Mouse (Mus musculus) E14TG2a.4 (cell line): ENCODE measurements around the gene Ptch1.

Source experiments
- H3K27me3 ChIP-seq: 2 replicates; pipeline ENCODE4 v1.6.1; 2014; ENCODE audit warnings: low read length, control low read depth; ENCODE audit not compliant: insufficient read depth
- H3K36me3 ChIP-seq: 2 replicates; pipeline ENCODE4 v1.6.1; 2014; ENCODE audit warnings: low read length, control low read depth; ENCODE audit not compliant: insufficient read depth
- H3K4me1 ChIP-seq: replicated peaks from 2 replicates; pipeline ENCODE4 v1.6.1; 2014; ENCODE audit warnings: low read depth, low read length, control low read depth
- H3K4me3 ChIP-seq: replicated peaks from 2 replicates; pipeline ENCODE4 v1.5.1; 2014; ENCODE audit warnings: mild to moderate bottlenecking, low read length
- H3K9me3 ChIP-seq: 2 replicates; pipeline ENCODE4 v1.6.1; 2014; ENCODE audit warnings: low read length, control low read depth
- CTCF ChIP-seq: conservative IDR thresholded peaks from 2 replicates; pipeline ENCODE4 v1.5.1; 2014; ENCODE audit warnings: low read length
- NANOG ChIP-seq: IDR thresholded peaks from 2 replicates; pipeline ENCODE4 v1.6.1; 2014; ENCODE audit warnings: borderline replicate concordance, low read length, mixed read lengths
- POU5F1 ChIP-seq: IDR thresholded peaks from 2 replicates; pipeline ENCODE4 v1.6.1; 2014; ENCODE audit warnings: low read length, borderline replicate concordance

The Ptch1 gene

DNA sequence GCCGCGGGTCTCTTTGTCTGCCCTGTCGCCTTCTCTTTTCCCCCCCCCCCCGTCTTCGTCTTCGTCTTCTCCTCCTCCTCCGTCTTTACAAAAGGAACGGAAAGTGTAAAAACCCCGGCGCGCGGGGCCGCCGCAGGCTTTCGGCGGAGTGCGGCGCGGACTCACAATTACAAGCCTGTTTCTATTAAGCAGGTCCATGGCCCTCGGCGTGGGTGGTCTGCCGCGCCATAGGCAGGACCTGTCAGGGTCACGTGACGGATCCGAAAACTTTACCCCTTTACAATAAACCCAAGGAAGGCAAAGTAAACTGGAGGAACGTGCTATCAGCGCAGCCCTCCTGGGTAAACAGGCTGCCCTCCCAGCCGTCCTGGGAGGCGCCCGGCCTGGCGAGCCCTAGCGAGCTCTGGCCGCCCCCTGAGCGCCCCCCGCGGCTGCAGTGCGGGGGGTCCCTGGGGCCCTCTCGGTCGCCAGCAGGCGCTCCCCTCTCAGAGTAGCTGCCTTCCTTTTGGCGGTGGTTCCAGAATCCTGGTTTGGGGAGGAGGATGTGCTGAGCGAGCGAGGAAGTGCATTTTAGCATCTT, at the start of gene Ptch1:
TSS of gene Ptch1 (minus strand) at position 343 of the 580 bp plus-strand sequence.
- H3K4me3 ChIP-seq = peak within 1 kb of the TSS; percentile 84
- H3K4me1 ChIP-seq = peaks cover 53% of the 10 kb centered on the region
- H3K27me3 ChIP-seq = peaks cover 75% of the 10 kb centered on the region
- TF ChIP-seq CTCF (no peak), POU5F1 (no peak), NANOG (no peak)
- H3K36me3 ChIP-seq = no peaks in the 10 kb centered on the region
- H3K9me3 ChIP-seq = peaks cover 8% of the 10 kb centered on the region; the same call in 1 of the 2 replicates

DNA sequence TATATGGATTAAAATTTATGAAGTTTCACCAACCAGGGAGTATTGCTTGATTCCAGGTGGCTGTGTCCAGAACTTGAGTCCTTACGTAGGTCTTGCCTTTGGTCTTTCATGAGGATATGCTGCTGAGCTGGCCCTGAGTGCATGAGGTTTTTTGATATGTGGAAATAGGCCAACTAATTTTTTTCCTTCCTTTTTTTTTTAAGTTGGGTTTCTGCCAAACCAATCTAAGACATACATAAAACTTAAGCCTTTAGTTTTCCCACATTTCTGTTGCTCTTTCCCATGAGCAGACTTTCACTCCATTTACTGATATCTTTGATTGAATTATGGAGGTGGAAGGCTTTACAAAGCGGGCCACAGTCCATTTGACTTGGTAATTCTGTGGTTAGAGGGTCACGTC, 47.9 kb upstream of the Ptch1 start:
- Histone ChIP-seq H3K27me3 (no peaks in the 10 kb centered on the region), H3K4me1 (no peaks in the 10 kb centered on the region), H3K36me3 (no peaks in the 10 kb centered on the region; the same call in 1 of the 2 replicates), H3K4me3 (no peak overlapping the region), H3K9me3 (peaks cover 33% of the 10 kb centered on the region)
- TF ChIP-seq CTCF (no peak), POU5F1 (no peak), NANOG (no peak)

DNA sequence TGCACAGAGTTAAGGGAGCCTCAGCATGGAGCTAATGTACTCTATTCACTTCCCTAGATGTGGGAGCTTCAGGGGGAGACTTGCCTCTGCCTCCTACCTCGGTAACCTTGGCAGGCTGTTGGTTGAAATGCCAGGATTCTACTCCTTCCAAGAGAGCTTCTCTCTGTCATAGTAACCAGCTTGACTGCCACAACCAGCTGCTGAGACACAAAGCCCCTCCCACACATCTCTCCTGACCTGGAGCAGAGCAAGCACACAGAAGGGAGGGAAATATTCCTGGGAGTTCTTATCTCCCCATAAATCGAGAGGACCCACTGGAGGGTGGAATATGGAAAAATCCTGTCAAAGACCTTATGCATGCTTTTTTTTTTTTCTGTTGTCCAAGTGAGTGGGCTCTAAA, 39.8 kb upstream of the Ptch1 start:
- H3K4me1 ChIP-seq = peaks cover 7% of the 10 kb centered on the region; the same call in 1 of the 2 replicates
- TF ChIP-seq CTCF (no peak), POU5F1 (no peak), NANOG (no peak)
- no peaks in the 10 kb centered on the region; the same call in 1 of the 2 replicates for H3K36me3 ChIP-seq
- H3K4me3 ChIP-seq = no peak overlapping the region
- peaks cover 37% of the 10 kb centered on the region for H3K9me3 ChIP-seq
- H3K27me3 ChIP-seq = no peaks in the 10 kb centered on the region; the same call in 1 of the 2 replicates

DNA sequence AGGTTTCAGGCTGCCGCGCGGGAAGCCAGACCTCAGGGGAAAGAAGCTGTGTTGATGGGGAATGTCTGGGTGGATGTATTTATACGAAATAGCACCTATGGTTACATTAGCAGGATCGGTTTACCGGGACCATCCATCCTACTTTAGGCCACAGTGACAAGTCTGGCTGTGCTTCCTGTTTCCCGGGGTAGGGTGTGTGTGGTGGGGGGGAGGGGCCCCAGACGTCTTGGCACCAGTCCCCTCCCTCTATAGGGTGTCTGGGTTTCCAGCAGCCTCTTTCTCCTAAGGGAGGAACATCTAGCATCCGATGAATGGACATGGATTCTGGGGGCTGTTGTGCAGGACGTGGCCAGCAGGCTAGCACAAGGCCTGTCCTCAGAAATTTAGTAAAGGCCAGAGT, 36.3 kb upstream of the Ptch1 start:
- H3K36me3 ChIP-seq = no peaks in the 10 kb centered on the region
- H3K27me3 ChIP-seq = peaks cover 4% of the 10 kb centered on the region
- no peak overlapping the region for H3K4me3 ChIP-seq
- peaks cover 7% of the 10 kb centered on the region; the same call in 1 of the 2 replicates for H3K4me1 ChIP-seq
- H3K9me3 ChIP-seq = peaks cover 10% of the 10 kb centered on the region; the same call in 1 of the 2 replicates
- TF ChIP-seq POU5F1 = no peak
- no peak for TF ChIP-seq CTCF
- TF ChIP-seq NANOG = no peak

DNA sequence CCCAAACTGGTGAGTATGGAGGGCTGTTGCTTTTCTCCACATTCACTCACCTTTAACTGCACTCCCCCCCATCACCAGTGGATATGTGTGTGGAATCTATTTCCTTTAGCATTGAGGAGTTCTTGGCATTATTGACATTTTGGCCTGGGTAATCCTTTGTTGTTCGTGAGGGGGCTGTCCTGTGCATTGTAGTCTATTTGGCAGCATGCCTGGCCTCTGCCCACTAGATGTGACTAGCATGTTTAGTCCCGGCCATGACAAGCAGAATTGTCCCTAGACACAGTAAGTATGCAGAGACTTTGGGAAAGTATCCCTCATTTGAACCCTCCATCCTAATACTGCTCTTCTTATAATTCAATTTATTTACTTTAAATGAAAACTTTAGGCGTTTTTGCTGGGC, 24.2 kb upstream of the Ptch1 start:
- Histone ChIP-seq H3K9me3 (no peaks in the 10 kb centered on the region), H3K4me3 (no peak overlapping the region), H3K36me3 (no peaks in the 10 kb centered on the region), H3K27me3 (0 out of 2 replicates have a peak, but pooled peaks cover 2% of the 10 kb centered on the region), H3K4me1 (no peaks in the 10 kb centered on the region)
- TF ChIP-seq NANOG = no peak
- TF ChIP-seq POU5F1 = no peak
- TF ChIP-seq CTCF = no peak

- H3K27me3 ChIP-seq = 0 out of 2 replicates have a peak, but pooled peaks cover 2% of the 10 kb centered on the region
- H3K9me3 ChIP-seq = no peaks in the 10 kb centered on the region
- TF ChIP-seq POU5F1 = no peak
- no peak for TF ChIP-seq NANOG
- TF ChIP-seq CTCF = no peak
- no peaks in the 10 kb centered on the region for H3K4me1 ChIP-seq
- no peaks in the 10 kb centered on the region for H3K36me3 ChIP-seq
- H3K4me3 ChIP-seq = no peak overlapping the region
Measured at GRCm38 (mm10) chr13:63595869-63596268, 22.5 kb upstream of the Ptch1 start.

DNA sequence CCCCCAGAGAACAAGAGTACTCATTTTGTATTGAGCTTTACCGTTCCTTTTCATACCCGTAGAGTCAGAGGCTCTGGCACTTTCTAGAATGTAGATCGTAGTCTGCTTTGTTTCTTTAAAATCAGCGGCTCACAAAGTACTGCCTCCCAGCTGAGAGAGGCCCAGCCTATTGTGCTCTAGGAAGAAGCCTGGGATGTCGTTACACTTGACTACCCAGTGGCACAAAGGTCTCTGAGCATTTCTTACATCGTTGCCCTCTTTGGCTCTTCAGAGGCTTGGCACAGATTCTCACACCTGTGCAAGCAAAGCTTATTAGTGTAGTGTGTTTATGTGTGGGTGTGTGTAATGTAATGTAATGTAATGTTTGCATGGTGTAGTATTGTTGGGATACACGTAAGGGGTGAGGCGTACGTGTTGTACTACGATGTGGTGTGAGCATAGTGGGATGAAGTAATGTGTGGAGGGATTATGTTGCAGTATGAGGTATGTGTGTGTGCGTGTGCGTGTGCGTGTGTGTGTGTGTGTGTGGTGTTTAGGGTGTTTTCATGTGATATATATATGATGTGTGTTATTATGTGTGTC, 20.2 kb upstream of the Ptch1 start:
- no peaks in the 10 kb centered on the region for H3K4me1 ChIP-seq
- TF ChIP-seq CTCF = no peak
- no peak for TF ChIP-seq NANOG
- 0 out of 2 replicates have a peak, but pooled peaks cover 4% of the 10 kb centered on the region for H3K27me3 ChIP-seq
- H3K9me3 ChIP-seq = no peaks in the 10 kb centered on the region
- no peak overlapping the region for H3K4me3 ChIP-seq
- H3K36me3 ChIP-seq = no peaks in the 10 kb centered on the region

- Histone ChIP-seq H3K4me3 (no peak overlapping the region), H3K4me1 (no peaks in the 10 kb centered on the region), H3K9me3 (no peaks in the 10 kb centered on the region), H3K27me3 (0 out of 2 replicates have a peak, but pooled peaks cover 4% of the 10 kb centered on the region), H3K36me3 (no peaks in the 10 kb centered on the region)
- TF ChIP-seq CTCF (no peak), POU5F1 (no peak), NANOG (no peak)
Measured at GRCm38 (mm10) chr13:63592755-63593154, 19.4 kb upstream of the Ptch1 start.

DNA sequence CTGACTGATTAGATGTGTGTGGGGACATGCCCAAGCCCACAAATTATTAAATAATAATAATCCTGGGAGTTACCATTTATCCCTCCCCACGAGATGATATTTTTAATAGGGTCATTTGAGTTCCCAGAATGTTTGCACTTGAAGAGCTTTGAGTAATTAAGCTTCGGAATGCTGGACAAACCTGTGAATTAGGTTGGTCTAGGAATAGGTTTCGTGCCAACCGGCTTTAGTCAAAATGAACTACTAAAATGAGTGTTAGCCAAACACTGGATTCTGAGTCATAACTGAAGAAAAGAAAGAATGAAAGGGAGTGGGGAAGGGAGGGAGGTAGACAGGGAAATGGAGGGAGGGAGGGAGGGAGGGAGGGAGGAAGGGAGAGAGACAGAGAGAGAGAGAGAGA, 1.2 kb upstream of the Ptch1 start:
- H3K4me1 ChIP-seq = peaks cover 41% of the 10 kb centered on the region
- H3K4me3 ChIP-seq = no peak overlapping the region
- H3K9me3 ChIP-seq = peaks cover 8% of the 10 kb centered on the region; the same call in 1 of the 2 replicates
- H3K27me3 ChIP-seq = peaks cover 71% of the 10 kb centered on the region
- H3K36me3 ChIP-seq = no peaks in the 10 kb centered on the region
- TF ChIP-seq NANOG (no peak), CTCF (no peak), POU5F1 (no peak)
